Mouse (Mus musculus) erythroblast, adult 5-6 weeks (primary cell): Measurements from ENCODE around the gene Tm9sf4. TPM values are rescaled to one million over a fixed set of nuclear protein-coding genes. Genes with fewer than 3 reads are reported as not detected.

Source experiments
- ATAC-seq: replicated peaks from 2 replicates; pipeline ENCODE4 v1.8.0; 2016; ENCODE audit warnings: moderate number of reproducible peaks, mild to moderate bottlenecking, moderate TSS enrichment, inconsistent platforms; ENCODE audit not compliant: poor library complexity, low FRiP score, severe bottlenecking
- total RNA-seq, 2 experiments: library from RNA; stranded (forward) in 1 of 2; stranded (reverse) in 1 of 2; fragments of 150-400 nt in 1 of 2; fragments of 200-764, 138-1000 nt in 1 of 2; gene quantifications; 2 replicates each; pipeline versions ENCODE4 v1.2.3 to v1.2.4; 2015 to 2017; ENCODE audit warnings: low replicate concordance in 2 of 2

The Tm9sf4 gene
- total RNA-seq, 2 experiments from 2014 or later, result 16.9 to 23.3 TPM

GRCm38 (mm10) chr2:153208149-153208548 lies 47.0 kb downstream of the Tm9sf4 start:
- ATAC-seq, result no peak

- ATAC-seq, result no peak
These were observed 48.2 kb downstream of the Tm9sf4 start for GRCm38 (mm10) chr2:153209286-153209685.

GRCm38 (mm10) chr2:153211451-153211850 lies 50.3 kb downstream of the Tm9sf4 start:
- ATAC-seq, result no peak

GRCm38 (mm10) chr2:153213351-153213750 lies 52.2 kb downstream of the Tm9sf4 start:
- ATAC-seq, result no peak

- ATAC-seq, result no peak
These were observed 53.7 kb downstream of the Tm9sf4 start for GRCm38 (mm10) chr2:153214771-153215259.

GRCm38 (mm10) chr2:153215421-153215820 lies 54.3 kb downstream of the Tm9sf4 start:
- ATAC-seq, result no peak

- no peak for ATAC-seq
These were observed 56.8 kb downstream of the Tm9sf4 start for GRCm38 (mm10) chr2:153217826-153218340.

GRCm38 (mm10) chr2:153218516-153218915 lies 57.4 kb downstream of the Tm9sf4 start:
- ATAC-seq, result no peak

GRCm38 (mm10) chr2:153221620-153222019 lies 60.5 kb downstream of the Tm9sf4 start:
- ATAC-seq, result peak; percentile 70

- no peak for ATAC-seq
These were observed 61.0 kb downstream of the Tm9sf4 start for GRCm38 (mm10) chr2:153222130-153222529.

- ATAC-seq, result no peak
These were observed 61.5 kb downstream of the Tm9sf4 start for GRCm38 (mm10) chr2:153222566-153222965.

- peak; percentile 1; the same call in 1 of the 2 replicates for ATAC-seq
These were observed 64.0 kb downstream of the Tm9sf4 start, which contains the start of gene Tspyl3 for GRCm38 (mm10) chr2:153224946-153225594. Gene Tspyl3, minus strand, starts transcription at chr2:153225441.

- peak; percentile 13; the same call in 1 of the 2 replicates for ATAC-seq
These were observed 64.5 kb downstream of the Tm9sf4 start for GRCm38 (mm10) chr2:153225595-153225953.

GRCm38 (mm10) chr2:153227959-153228358 lies 66.9 kb downstream of the Tm9sf4 start:
- peak; percentile 85 for ATAC-seq

GRCm38 (mm10) chr2:153228523-153228922 lies 67.4 kb downstream of the Tm9sf4 start:
- no peak for ATAC-seq

GRCm38 (mm10) chr2:153237193-153237592 lies 76.1 kb downstream of the Tm9sf4 start:
- no peak for ATAC-seq

- no peak for ATAC-seq
These were observed 76.8 kb downstream of the Tm9sf4 start for GRCm38 (mm10) chr2:153237891-153238290.

- ATAC-seq, result no peak
These were observed 77.3 kb downstream of the Tm9sf4 start for GRCm38 (mm10) chr2:153238406-153238805.

- no peak for ATAC-seq
These were observed 78.1 kb downstream of the Tm9sf4 start for GRCm38 (mm10) chr2:153239021-153239859.

GRCm38 (mm10) chr2:153239860-153240480 lies 78.9 kb downstream of the Tm9sf4 start:
- ATAC-seq, result no peak
